Mouse (Mus musculus) embryonic facial prominence, embryonic 15.5 days (tissue): ENCODE results near the gene Vmn1r171. TPM values are rescaled to one million over a fixed set of nuclear protein-coding genes. Genes with fewer than 3 reads are reported as not detected.
"Not testable (repeated sequence)": the region's sequence is repeated elsewhere in the genome, so short reads cannot be mapped to it uniquely, and the experiment has no call there.

Source experiments
- ATAC-seq: fragments of 200-750 bp; cut with Nextera tagmentation; 2 replicates; pipeline ENCODE4 v1.8.0; 2017; ENCODE audit warnings: low read depth, moderate TSS enrichment; ENCODE audit not compliant: insufficient number of reproducible peaks, low FRiP score, low TSS enrichment
- H3K27ac ChIP-seq: fragments of 300-500 bp; sonication (generic); replicated peaks from 2 replicates; pipeline ENCODE4 v1.5.1; 2015; ENCODE audit warnings: mild to moderate bottlenecking, inconsistent platforms
- H3K27me3 ChIP-seq: fragments of 300-500 bp; sonication (generic); 2 replicates; pipeline ENCODE4 v1.6.1; 2015; ENCODE audit warnings: inconsistent platforms
- H3K36me3 ChIP-seq: fragments of 300-500 bp; sonication (generic); 2 replicates; pipeline ENCODE4 v1.6.1; 2015; ENCODE audit warnings: mild to moderate bottlenecking, inconsistent platforms
- H3K4me1 ChIP-seq: fragments of 300-500 bp; sonication (generic); 2 replicates; pipeline ENCODE4 v1.6.1; 2015; ENCODE audit warnings: inconsistent platforms
- H3K4me2 ChIP-seq: fragments of 300-500 bp; sonication (generic); replicated peaks from 2 replicates; pipeline ENCODE4 v1.6.1; 2015; ENCODE audit warnings: mild to moderate bottlenecking, inconsistent platforms
- H3K4me3 ChIP-seq: fragments of 300-500 bp; sonication (generic); replicated peaks from 2 replicates; pipeline ENCODE4 v1.5.1; 2015; ENCODE audit warnings: mild to moderate bottlenecking, inconsistent platforms
- H3K9ac ChIP-seq: fragments of 300-500 bp; sonication (generic); 2 replicates; pipeline ENCODE4 v1.6.1; 2015; ENCODE audit warnings: inconsistent platforms
- H3K9me3 ChIP-seq: fragments of 300-500 bp; sonication (generic); replicated peaks from 2 replicates; pipeline ENCODE4 v1.6.1; 2016; ENCODE audit warnings: inconsistent platforms
- WGBS: fragments of 180-500 bp; shearing (Covaris S2); methylation state at CpG from one replicate; pipeline ENCODE4 v1.1.7; 2015; 5-methylcytosine and 5-hydroxymethylcytosine counted together
- polyA plus RNA-seq: library from polyadenylated mRNA; unstranded; fragments of >200 nt; fragmentation: Nextera tagmentation; extraction: Ambion mirVana; gene quantifications from 2 replicates; pipeline ENCODE4 v1.2.1, GENCODE M21; 2015

Vmn1r171 gene
- not detected in 2 replicates for polyA plus RNA-seq

- no peak for ATAC-seq
- no peaks in the 10 kb centered on the region for H3K27me3 ChIP-seq
- no peak within 1 kb of the TSS for H3K9ac ChIP-seq
- H3K9me3 ChIP-seq, result peaks cover 2% of the 10 kb centered on the region; the same call in 1 of the 2 replicates
- no peak within 1 kb of the TSS for H3K4me2 ChIP-seq
- H3K4me1 ChIP-seq, result no peaks in the 10 kb centered on the region
- H3K4me3 ChIP-seq, result no peak within 1 kb of the TSS
- H3K36me3 ChIP-seq, result no peaks in the 10 kb centered on the region
- H3K27ac ChIP-seq, result no peak within 1 kb of the TSS
Measured at GRCm38 (mm10) chr7:23630422-23630821, at the start of gene Vmn1r171. TSS of gene Vmn1r171 (plus strand) at chr7:23630722.

DNA sequence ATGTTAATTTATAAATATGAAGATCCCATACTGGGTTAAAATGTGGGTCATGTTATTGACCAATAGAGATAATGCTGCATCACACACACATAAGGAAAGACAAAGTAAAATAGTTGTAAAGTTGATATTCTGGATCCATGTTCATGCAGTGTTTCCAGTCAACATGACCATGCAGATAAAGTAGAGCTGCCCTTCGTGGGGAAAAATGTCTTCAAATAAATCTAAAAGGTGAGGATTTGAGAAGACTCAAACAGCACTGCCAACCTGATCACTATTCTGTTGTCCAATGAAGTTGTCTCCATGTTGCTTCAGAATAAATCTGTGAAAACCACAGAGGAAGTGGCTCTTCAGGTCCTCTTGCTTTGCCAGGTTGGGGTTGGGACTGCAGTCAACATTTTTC lies 24.6 kb upstream of the Vmn1r171 start, which contains the start of gene Vmn1r170:
Vmn1r170 (plus strand) TSS at position 301 of the 400 bp plus-strand sequence.
- H3K4me2 ChIP-seq, ATAC-seq, H3K4me3 ChIP-seq, H3K9ac ChIP-seq, H3K27me3 ChIP-seq, H3K9me3 ChIP-seq, H3K27ac ChIP-seq, H3K36me3 ChIP-seq, H3K4me1 ChIP-seq: not testable (repeated sequence)
- 31% methylated on average over 1 of the region's 1 CpGs for WGBS

GRCm38 (mm10) chr7:23658016-23658415 lies 27.5 kb downstream of the Vmn1r171 start, which contains the start of gene Vmn1r172:
TSS of gene Vmn1r172 (plus strand) at chr7:23658316.
- 69% methylated on average over 2 of the region's 2 CpGs for WGBS
- Histone ChIP-seq H3K9ac (no peak within 1 kb of the TSS), H3K27ac (no peak within 1 kb of the TSS), H3K4me2 (no peak within 1 kb of the TSS), H3K9me3 (no peaks in the 10 kb centered on the region), H3K4me1 (no peaks in the 10 kb centered on the region), H3K27me3 (no peaks in the 10 kb centered on the region), H3K36me3 (no peaks in the 10 kb centered on the region), H3K4me3 (no peak within 1 kb of the TSS)
- ATAC-seq, result no peak

Other genes starting within 250 kb of the Vmn1r171 start
- gene Nlrp5, start 244.8 kb upstream of the Vmn1r171 start, polyA plus RNA-seq, result 0.07 TPM in 1 of 2 replicates, not detected in the other
- gene Vmn1r167, start 123.5 kb upstream of the Vmn1r171 start, polyA plus RNA-seq, result not detected in 2 replicates
- gene Vmn1r168, start 91.0 kb upstream of the Vmn1r171 start, polyA plus RNA-seq, result not detected in 2 replicates
- 0.09 TPM in 1 of 2 replicates, not detected in the other for gene Vmn1r169, start 55.2 kb upstream of the Vmn1r171 start, polyA plus RNA-seq
- gene Vmn1r170, start 24.5 kb upstream of the Vmn1r171 start, polyA plus RNA-seq, result not detected in 2 replicates
- gene Vmn1r172, start 27.6 kb downstream of the Vmn1r171 start, polyA plus RNA-seq, result not detected in 2 replicates
- gene Vmn1r173, start 70.0 kb downstream of the Vmn1r171 start, polyA plus RNA-seq, result not detected in 2 replicates
- gene Vmn1r174, start 121.5 kb downstream of the Vmn1r171 start, polyA plus RNA-seq, result not detected in 2 replicates
- gene Vmn1r175, start 179.9 kb downstream of the Vmn1r171 start, polyA plus RNA-seq, result not detected in 2 replicates
- 0.12 TPM in 1 of 2 replicates, not detected in the other for gene Vmn1r176, start 206.7 kb downstream of the Vmn1r171 start, polyA plus RNA-seq
- gene Vmn1r177, start 235.7 kb downstream of the Vmn1r171 start, polyA plus RNA-seq, result not detected in 2 replicates